Mouse (Mus musculus) bone marrow, adult 2 months (tissue): ENCODE results near the gene Pold4.

Source experiments
- CTCF ChIP-seq: fragments of 200-500 bp; IDR thresholded peaks from 2 replicates; pipeline ENCODE4 v1.5.1; 2011; ENCODE audit warnings: low read length, control low read depth; ENCODE audit not compliant: control insufficient read depth, insufficient read depth
- POLR2A ChIP-seq: fragments of 200-500 bp; IDR thresholded peaks from 2 replicates; pipeline ENCODE4 v1.6.1; 2011; ENCODE audit warnings: low read depth, mild to moderate bottlenecking, control low read depth, low read length, borderline replicate concordance; ENCODE audit not compliant: control insufficient read depth

DNA sequence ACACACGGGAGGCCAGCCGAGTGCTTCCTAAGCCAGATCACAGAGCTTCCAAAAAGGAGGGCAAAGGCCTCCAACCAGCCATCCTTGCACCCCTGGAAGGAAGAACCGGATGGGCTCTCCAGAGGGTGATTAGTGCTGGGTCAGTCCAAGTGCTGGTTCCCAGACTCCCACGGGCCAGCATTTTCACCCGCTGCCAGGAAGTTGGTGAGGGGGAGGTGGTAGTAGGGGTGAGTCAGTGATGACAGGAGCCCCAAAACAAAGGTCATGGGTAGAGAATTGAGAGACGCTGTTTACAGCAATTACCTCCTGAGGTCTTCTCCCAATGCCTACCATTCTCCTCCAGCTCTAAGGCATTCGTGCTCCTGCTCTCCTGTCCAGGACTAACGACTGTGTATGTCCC is 1.3 kb upstream of the Pold4 start:
- TF ChIP-seq CTCF (no peak), POLR2A (no peak)
